Mouse (Mus musculus): Measurements from ENCODE around the gene Hist1h3i. TPM values are rescaled to one million over a fixed set of nuclear protein-coding genes. Genes with fewer than 3 reads are reported as not detected.

Gene Hist1h3i
- polyA plus RNA-seq, 1 experiment: 7.4 TPM

DNA sequence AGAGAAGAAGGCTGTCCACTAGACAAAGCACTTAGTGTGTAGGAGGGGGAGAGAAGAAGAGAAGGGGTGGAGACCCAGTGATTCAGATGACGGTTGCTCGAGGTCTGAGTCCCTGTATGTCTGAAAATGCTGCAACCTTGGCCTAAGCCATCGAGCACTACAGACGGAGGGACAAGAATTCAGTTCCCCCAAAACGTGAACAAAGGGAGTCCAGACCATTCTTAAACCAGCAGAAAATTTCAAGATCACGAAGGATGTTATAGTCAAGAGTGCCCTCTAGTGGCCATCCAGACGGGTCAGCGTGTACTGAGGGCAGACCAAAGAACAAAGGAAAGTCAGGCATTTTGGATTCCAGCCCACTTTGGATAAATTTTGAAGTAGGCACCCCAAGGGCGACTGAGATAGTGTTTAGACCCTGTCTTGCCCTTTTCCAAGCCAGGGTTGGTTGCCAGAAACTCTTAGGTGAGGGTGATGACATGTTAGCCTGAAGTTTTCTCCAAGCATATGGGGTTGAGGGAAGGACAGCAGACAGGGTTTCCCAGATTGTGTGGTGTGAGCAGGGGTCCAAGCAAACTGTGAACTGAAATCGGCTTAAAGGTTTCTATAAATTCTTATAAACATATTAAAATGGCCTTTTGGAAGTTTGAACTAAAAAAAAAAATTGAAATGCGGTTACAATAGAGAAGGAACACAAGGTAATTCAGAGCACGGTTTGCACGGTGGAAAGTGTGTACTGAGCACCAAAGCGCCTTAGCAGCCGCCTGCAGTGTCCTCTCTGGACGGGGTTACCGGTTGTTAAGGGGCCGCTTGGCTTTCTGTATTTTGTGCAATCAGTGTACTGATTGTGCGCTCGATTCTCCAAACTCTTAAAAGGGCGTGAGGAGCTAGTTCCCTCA, 48.9 kb downstream of the Hist1h3i start:
- peaks cover 4% of the 10 kb centered on the region for H3K4me1 ChIP-seq (ENCODE audit: control insufficient read depth, insufficient read depth, low read length)
- peak overlapping the region; percentile 80 for H3K27ac ChIP-seq (ENCODE audit: control insufficient read depth, insufficient read depth, low read depth, low read length)
- no peaks in the 10 kb centered on the region for H3K27me3 ChIP-seq (ENCODE audit: control insufficient read depth, insufficient read depth, low read length)
- H3K4me3 ChIP-seq (ENCODE audit: control insufficient read depth, low read depth, low read length): peak overlapping the region; percentile 63
- TF ChIP-seq POLR2A (IDR thresholded peaks at IDR 0.05; ENCODE audit: control insufficient read depth, low read depth, low read length): no peak
- peak; percentile 29; the same call in 1 of the 2 replicates for TF ChIP-seq CTCF (IDR thresholded peaks at IDR 0.05; ENCODE audit: control insufficient read depth, insufficient read depth, insufficient replicate concordance, low read depth, low read length)
- H3K36me3 ChIP-seq (ENCODE audit: control insufficient read depth, insufficient read depth, low read length): no peaks in the 10 kb centered on the region

DNA sequence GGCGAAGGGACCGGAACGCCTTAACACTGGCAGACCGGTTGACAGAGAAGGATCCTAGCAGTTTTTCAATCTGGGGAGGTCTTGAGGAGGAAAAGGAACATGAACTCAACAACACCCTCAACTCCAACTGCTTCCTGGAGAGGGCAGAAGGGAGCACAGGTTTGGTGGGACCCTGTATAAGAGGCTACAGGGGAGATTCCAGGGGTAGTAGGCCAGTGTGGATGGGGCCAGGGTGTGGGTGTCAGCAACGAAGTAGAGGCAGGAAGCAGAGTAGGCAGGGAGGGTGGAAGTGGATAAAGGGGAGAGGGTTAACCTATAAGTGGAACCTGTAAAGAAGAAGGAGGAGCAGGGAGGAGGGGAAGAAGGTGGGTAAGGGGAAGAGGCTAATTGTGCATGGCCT, 49.7 kb downstream of the Hist1h3i start:
- Histone ChIP-seq H3K4me3 (ENCODE audit: control insufficient read depth, low read depth, low read length) (no peak overlapping the region), H3K4me1 (ENCODE audit: control insufficient read depth, insufficient read depth, low read length) (peaks cover 4% of the 10 kb centered on the region), H3K27me3 (ENCODE audit: control insufficient read depth, insufficient read depth, low read length) (no peaks in the 10 kb centered on the region), H3K36me3 (ENCODE audit: control insufficient read depth, insufficient read depth, low read length) (no peaks in the 10 kb centered on the region), H3K27ac (ENCODE audit: control insufficient read depth, insufficient read depth, low read depth, low read length) (no peak overlapping the region)
- no peak for TF ChIP-seq POLR2A (IDR thresholded peaks at IDR 0.05; ENCODE audit: control insufficient read depth, low read depth, low read length)
- TF ChIP-seq CTCF (IDR thresholded peaks at IDR 0.05; ENCODE audit: control insufficient read depth, insufficient read depth, insufficient replicate concordance, low read depth, low read length): no peak

Other genes starting within 250 kb of the Hist1h3i start
- gene Olfr1366, start 240.6 kb downstream of the Hist1h3i start, polyA plus RNA-seq (2012; rRNA removed): not detected in 2 replicates
- gene Olfr1535, start 223.5 kb downstream of the Hist1h3i start, polyA plus RNA-seq (2012; rRNA removed): not detected in 2 replicates
- not detected in 2 replicates for gene Olfr1364, start 201.6 kb downstream of the Hist1h3i start, polyA plus RNA-seq (2012; rRNA removed)
- gene Olfr1362, start 169.3 kb downstream of the Hist1h3i start, polyA plus RNA-seq (2012; rRNA removed): not detected in 2 replicates
- gene Olfr11, start 140.9 kb downstream of the Hist1h3i start, polyA plus RNA-seq (2012; rRNA removed): 0.04 TPM in 1 of 2 replicates, not detected in the other
- gene Olfr1361, start 120.0 kb downstream of the Hist1h3i start, polyA plus RNA-seq (2012; rRNA removed): 0.19 TPM in 1 of 2 replicates, not detected in the other
- gene Olfr1360, start 106.0 kb downstream of the Hist1h3i start, polyA plus RNA-seq (2012; rRNA removed): 0.07 TPM in 1 of 2 replicates, not detected in the other
- gene Olfr1359, start 85.3 kb downstream of the Hist1h3i start, polyA plus RNA-seq (2012; rRNA removed): 0.35 and 0.38 TPM in 2 replicates
- 3.2 and 3.6 TPM in 2 replicates for gene Hist1h2bl, start 67.2 kb downstream of the Hist1h3i start, polyA plus RNA-seq (2012; rRNA removed)
- 2.0 and 6.1 TPM in 2 replicates for gene Hist1h2ai, start 66.9 kb downstream of the Hist1h3i start, polyA plus RNA-seq (2012; rRNA removed)
- gene Hist1h3h, start 65.7 kb downstream of the Hist1h3i start, polyA plus RNA-seq (2012; rRNA removed): 14.7 and 20.5 TPM in 2 replicates
- 6.1 and 6.2 TPM in 2 replicates for gene Hist1h2bm, start 61.3 kb downstream of the Hist1h3i start, polyA plus RNA-seq (2012; rRNA removed)
- 6.1 and 7.6 TPM in 2 replicates for gene Hist1h4j, start 48.3 kb downstream of the Hist1h3i start, polyA plus RNA-seq (2012; rRNA removed)
- 37.3 and 40.8 TPM in 2 replicates for gene Hist1h4k, start 32.9 kb downstream of the Hist1h3i start, polyA plus RNA-seq (2012; rRNA removed)
- 2.4 and 3.9 TPM in 2 replicates for gene Hist1h2ak, start 29.5 kb downstream of the Hist1h3i start, polyA plus RNA-seq (2012; rRNA removed)
- 2.3 and 3.0 TPM in 2 replicates for gene Hist1h2bn, start 29.2 kb downstream of the Hist1h3i start, polyA plus RNA-seq (2012; rRNA removed)
- 0.36 TPM in 1 of 2 replicates, not detected in the other for gene Hist1h1b, start 2.7 kb downstream of the Hist1h3i start, polyA plus RNA-seq (2012; rRNA removed)
- gene Hist1h2an, start 3.8 kb upstream of the Hist1h3i start, polyA plus RNA-seq (2012; rRNA removed): 1.8 and 2.1 TPM in 2 replicates
- 155 and 156 TPM in 2 replicates for gene Hist1h2bp, start 4.1 kb upstream of the Hist1h3i start, polyA plus RNA-seq (2012; rRNA removed)
- 28.8 and 32.6 TPM in 2 replicates for gene Hist1h2bq, start 26.8 kb upstream of the Hist1h3i start, polyA plus RNA-seq (2012; rRNA removed)
- not detected in 2 replicates for gene Hist1h2ao, start 27.1 kb upstream of the Hist1h3i start, polyA plus RNA-seq (2012; rRNA removed)
- not detected in 2 replicates for gene Hist1h4m, start 28.4 kb upstream of the Hist1h3i start, polyA plus RNA-seq (2012; rRNA removed)
- gene Hist1h4n, start 48.8 kb upstream of the Hist1h3i start, polyA plus RNA-seq (2012; rRNA removed): 32.2 and 38.8 TPM in 2 replicates
- gene Hist1h2ap, start 50.1 kb upstream of the Hist1h3i start, polyA plus RNA-seq (2012; rRNA removed): 7.4 and 12.0 TPM in 2 replicates
- 26.8 and 30.6 TPM in 2 replicates for gene Hist1h2br, start 50.4 kb upstream of the Hist1h3i start, polyA plus RNA-seq (2012; rRNA removed)
- gene Zfp184, start 161.7 kb upstream of the Hist1h3i start, polyA plus RNA-seq (2012; rRNA removed): 2.7 and 2.8 TPM in 2 replicates
- 128 and 157 TPM in 2 replicates for gene Pom121l2, start 197.8 kb upstream of the Hist1h3i start, polyA plus RNA-seq (2012; rRNA removed)
- 0.05 and 0.22 TPM in 2 replicates for gene Prss16, start 226.4 kb upstream of the Hist1h3i start, polyA plus RNA-seq (2012; rRNA removed)

Data from testis, adult 2 months (tissue).